Mouse (Mus musculus) megakaryocyte progenitor cell, adult 5-6 weeks (primary cell): Measurements from ENCODE around the gene Zfp965. TPM values are rescaled to one million over a fixed set of nuclear protein-coding genes. Genes with fewer than 3 reads are reported as not detected.
"Not testable (repeated sequence)": the region's sequence is repeated elsewhere in the genome, so short reads cannot be mapped to it uniquely, and the experiment has no call there.

Experiments
- ATAC-seq: replicated peaks from 2 replicates; pipeline ENCODE4 v1.8.0; 2016; ENCODE audit warnings: mild to moderate bottlenecking, moderate TSS enrichment, inconsistent platforms; ENCODE audit not compliant: poor library complexity
- total RNA-seq, 2 experiments: library from RNA; stranded (forward) in 1 of 2; stranded (reverse) in 1 of 2; fragments of 157-497, 149-512 nt in 1 of 2; fragments of 200-1000 nt in 1 of 2; gene quantifications; 2 replicates each; pipeline versions ENCODE4 v1.2.3 to v1.2.4; 2015 to 2017

Zfp965 gene
- total RNA-seq (2015) (6.9 and 10.7 TPM in 2 replicates), total RNA-seq (2017) (5.8 and 13.0 TPM in 2 replicates)

DNA sequence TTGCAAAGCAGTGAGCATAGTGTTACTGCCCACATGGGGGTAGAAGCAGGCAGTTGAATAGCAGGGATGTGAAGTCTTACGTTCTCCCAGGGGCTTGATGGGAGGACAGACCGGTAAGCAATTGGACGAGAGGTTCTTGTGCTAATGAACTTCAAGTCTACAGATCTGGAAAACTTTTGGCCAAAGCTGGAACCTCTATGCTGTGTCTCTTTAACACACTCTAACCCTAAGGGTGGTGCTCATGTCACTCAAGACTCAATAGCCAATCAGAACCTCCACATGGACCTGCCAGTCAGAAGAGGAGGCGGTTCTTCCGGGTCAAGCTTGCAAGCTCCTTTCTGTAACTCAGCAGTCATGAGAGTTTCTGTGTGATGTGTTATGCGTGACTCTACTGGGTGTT is at the start of gene Zfp965:
Zfp965 (plus strand) TSS at position 301 of the 400 bp plus-strand sequence.
- ATAC-seq: not testable (repeated sequence)

DNA sequence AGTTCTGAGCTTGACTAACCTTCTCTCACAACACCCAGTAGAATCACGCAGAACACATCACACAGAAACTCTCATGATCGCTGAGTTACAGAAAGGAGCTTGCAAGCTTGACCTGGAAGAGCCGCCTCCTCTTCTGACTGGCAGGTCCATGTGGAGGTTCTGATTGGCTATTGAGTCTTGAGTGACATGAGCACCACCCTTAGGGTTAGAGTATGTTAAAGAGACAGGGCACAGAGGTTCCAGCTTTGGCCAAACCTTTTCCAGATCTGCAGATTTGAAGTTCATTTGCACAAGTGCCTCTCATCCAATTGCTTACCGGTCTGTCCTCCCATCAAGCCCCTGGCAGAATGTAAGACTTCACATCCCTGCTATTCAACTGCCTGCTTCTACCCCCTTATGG is 34.1 kb upstream of the Zfp965 start, which contains the start of gene Gm4724:
Gm4724 (minus strand) TSS at position 101 of the 400 bp plus-strand sequence.
- not testable (repeated sequence) for ATAC-seq

Other genes with a start within 250 kb of the Zfp965 start
- 4.4 and 7.7 TPM in 2 replicates for gene Gm14440, start 194.9 kb upstream of the Zfp965 start, total RNA-seq (2015)
- gene Gm14440, start 194.9 kb upstream of the Zfp965 start, total RNA-seq (2017): not detected in 2 replicates
- 21.0 and 28.2 TPM in 2 replicates for gene Gm4631, start 131.8 kb upstream of the Zfp965 start, total RNA-seq (2015)
- gene Gm4631, start 131.8 kb upstream of the Zfp965 start, total RNA-seq (2017): 13.7 and 25.0 TPM in 2 replicates
- 6.0 and 8.5 TPM in 2 replicates for gene Zfp968, start 97.5 kb upstream of the Zfp965 start, total RNA-seq (2015)
- gene Zfp968, start 97.5 kb upstream of the Zfp965 start, total RNA-seq (2017): 1.9 and 5.3 TPM in 2 replicates
- 6.5 and 13.7 TPM in 2 replicates for gene Gm4724, start 34.2 kb upstream of the Zfp965 start, total RNA-seq (2015)
- 7.0 and 10.1 TPM in 2 replicates for gene Gm4724, start 34.2 kb upstream of the Zfp965 start, total RNA-seq (2017)
- not detected in 2 replicates for gene Gm11007, start 174.0 kb downstream of the Zfp965 start, total RNA-seq (2015)
- 0.04 and 34.4 TPM in 2 replicates for gene Gm11007, start 174.0 kb downstream of the Zfp965 start, total RNA-seq (2017)
- 12.8 and 20.9 TPM in 2 replicates for gene Zfp969, start 233.7 kb downstream of the Zfp965 start, total RNA-seq (2015)
- 7.1 TPM in 1 of 2 replicates, not detected in the other for gene Zfp969, start 233.7 kb downstream of the Zfp965 start, total RNA-seq (2017)